Mouse (Mus musculus): Measurements from ENCODE around the gene Sec16a. TPM values are rescaled to one million over a fixed set of nuclear protein-coding genes. Genes with fewer than 3 reads are reported as not detected.

Sec16a gene
- polyA plus RNA-seq, 1 experiment from 2014 or later: 37.1 TPM

- Histone ChIP-seq H3K27ac (peak overlapping the region; percentile 92), H3K4me3 (peak overlapping the region; percentile 93), H3K9me3 (replicated peaks) (no peaks in the 10 kb centered on the region), H3K4me1 (peaks cover 28% of the 10 kb centered on the region), H3K36me3 (peaks cover 27% of the 10 kb centered on the region), H3K27me3 (ENCODE audit: low read depth, poor library complexity, severe bottlenecking) (no peaks in the 10 kb centered on the region)
- DNase-seq (ENCODE audit: low spot score): no peak
- 6% methylated on average over 15 of the region's 15 CpGs for WGBS
Measured at GRCm38 (mm10) chr2:26444368-26444767, 648 bp downstream of the Sec16a start.

DNA sequence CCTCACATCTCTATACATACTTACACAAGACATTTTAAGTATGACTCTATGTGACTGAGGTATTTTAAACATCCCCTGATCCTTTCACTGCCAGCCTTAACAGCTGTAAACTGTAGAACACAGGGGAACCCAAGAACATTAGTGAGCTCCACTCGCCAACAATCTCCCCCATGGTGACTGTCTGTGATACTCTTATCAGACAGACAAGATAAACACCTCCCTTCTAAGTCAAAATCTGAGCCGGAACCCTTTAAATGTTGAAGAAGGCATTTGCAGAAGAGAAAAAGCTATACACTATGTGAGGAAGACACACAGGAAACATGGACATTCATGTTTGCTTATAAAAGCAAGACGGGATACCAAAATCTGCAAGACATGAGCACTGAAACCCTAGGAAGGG lies 1.1 kb downstream of the Sec16a start:
- Histone ChIP-seq H3K4me3 (peak overlapping the region; percentile 93), H3K36me3 (peaks cover 32% of the 10 kb centered on the region), H3K27ac (peak overlapping the region; percentile 92; the same call in 1 of the 2 replicates), H3K9me3 (replicated peaks) (no peaks in the 10 kb centered on the region), H3K27me3 (ENCODE audit: low read depth, poor library complexity, severe bottlenecking) (no peaks in the 10 kb centered on the region), H3K4me1 (peaks cover 28% of the 10 kb centered on the region)
- DNase-seq (ENCODE audit: low spot score): no peak
- WGBS: 64% methylated on average over 3 of the region's 3 CpGs

DNA sequence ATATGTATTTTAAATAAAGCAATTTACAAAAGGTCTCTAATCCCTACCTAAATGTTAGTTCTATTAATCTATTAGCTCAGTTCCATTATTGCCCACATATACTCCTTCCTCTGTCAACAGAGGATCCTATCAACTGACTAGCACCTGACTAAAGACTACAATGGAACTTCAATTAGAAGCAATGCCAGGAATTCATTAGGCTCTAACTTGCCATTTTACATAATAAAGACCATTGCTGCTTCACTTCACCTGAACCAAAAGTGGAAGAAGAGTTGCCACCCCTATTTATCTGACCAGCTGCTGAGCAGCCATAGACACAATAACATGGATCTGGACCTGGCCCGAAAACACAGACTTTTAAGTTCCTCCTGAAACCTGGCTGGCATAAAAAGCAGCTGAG lies 2.2 kb downstream of the Sec16a start:
- Histone ChIP-seq H3K9me3 (replicated peaks) (no peaks in the 10 kb centered on the region), H3K36me3 (peaks cover 42% of the 10 kb centered on the region), H3K27me3 (ENCODE audit: low read depth, poor library complexity, severe bottlenecking) (no peaks in the 10 kb centered on the region), H3K27ac (no peak overlapping the region), H3K4me3 (no peak overlapping the region), H3K4me1 (peaks cover 28% of the 10 kb centered on the region)
- 92% methylated on average over 1 of the region's 1 CpGs for WGBS
- DNase-seq (ENCODE audit: low spot score): no peak

GRCm38 (mm10) chr2:26441688-26442087 lies 3.3 kb downstream of the Sec16a start:
- H3K9me3 ChIP-seq (replicated peaks): no peaks in the 10 kb centered on the region
- DNase-seq (ENCODE audit: low spot score): no peak
- peaks cover 54% of the 10 kb centered on the region for H3K36me3 ChIP-seq
- no peak overlapping the region for H3K4me3 ChIP-seq
- no peak overlapping the region for H3K27ac ChIP-seq
- no peaks in the 10 kb centered on the region for H3K27me3 ChIP-seq (ENCODE audit: low read depth, poor library complexity, severe bottlenecking)
- WGBS: 86% methylated on average over 5 of the region's 5 CpGs
- H3K4me1 ChIP-seq: peaks cover 23% of the 10 kb centered on the region

- Histone ChIP-seq H3K4me1 (peaks cover 19% of the 10 kb centered on the region), H3K36me3 (peaks cover 55% of the 10 kb centered on the region), H3K27me3 (ENCODE audit: low read depth, poor library complexity, severe bottlenecking) (no peaks in the 10 kb centered on the region), H3K4me3 (no peak overlapping the region), H3K9me3 (replicated peaks) (no peaks in the 10 kb centered on the region), H3K27ac (no peak overlapping the region)
- WGBS: 95% methylated on average over 4 of the region's 4 CpGs
- no peak for DNase-seq (ENCODE audit: low spot score)
Measured at GRCm38 (mm10) chr2:26441261-26441660, 3.8 kb downstream of the Sec16a start.

GRCm38 (mm10) chr2:26439671-26440070 lies 5.3 kb downstream of the Sec16a start:
- Histone ChIP-seq H3K4me3 (no peak overlapping the region), H3K36me3 (peaks cover 71% of the 10 kb centered on the region), H3K27me3 (ENCODE audit: low read depth, poor library complexity, severe bottlenecking) (no peaks in the 10 kb centered on the region), H3K27ac (no peak overlapping the region), H3K4me1 (peaks cover 14% of the 10 kb centered on the region), H3K9me3 (replicated peaks) (no peaks in the 10 kb centered on the region)
- no peak for DNase-seq (ENCODE audit: low spot score)
- WGBS: 95% methylated on average over 6 of the region's 6 CpGs

DNA sequence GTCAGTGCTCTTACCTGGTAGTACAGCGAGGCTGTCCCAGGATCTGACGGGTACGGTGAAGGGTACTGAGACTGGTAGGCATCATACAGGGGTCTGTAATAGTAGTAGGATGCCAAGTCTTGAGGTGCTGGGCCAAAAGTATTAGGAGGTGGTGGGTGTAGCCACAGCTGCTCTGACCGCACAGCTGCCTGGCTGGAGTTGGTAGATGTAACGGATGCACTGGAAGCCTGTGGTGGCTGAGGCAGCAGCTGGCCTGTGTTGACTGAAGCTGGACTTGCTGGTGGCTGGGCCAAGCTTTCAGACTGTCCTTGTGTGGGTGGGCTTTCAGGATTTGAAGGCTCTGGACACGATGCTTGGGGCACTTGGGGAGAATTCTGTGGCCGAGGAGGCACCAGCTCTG lies 6.6 kb downstream of the Sec16a start:
- Histone ChIP-seq H3K9me3 (replicated peaks) (no peaks in the 10 kb centered on the region), H3K4me3 (no peak overlapping the region), H3K27ac (no peak overlapping the region), H3K4me1 (peaks cover 4% of the 10 kb centered on the region; the same call in 1 of the 2 replicates), H3K36me3 (peaks cover 84% of the 10 kb centered on the region), H3K27me3 (ENCODE audit: low read depth, poor library complexity, severe bottlenecking) (no peaks in the 10 kb centered on the region)
- DNase-seq (ENCODE audit: low spot score): no peak
- WGBS: 91% methylated on average over 7 of the region's 7 CpGs

- Histone ChIP-seq H3K4me1 (no peaks in the 10 kb centered on the region), H3K9me3 (replicated peaks) (no peaks in the 10 kb centered on the region), H3K36me3 (peaks cover 95% of the 10 kb centered on the region), H3K27me3 (ENCODE audit: low read depth, poor library complexity, severe bottlenecking) (no peaks in the 10 kb centered on the region), H3K27ac (no peak overlapping the region), H3K4me3 (no peak overlapping the region)
- DNase-seq (ENCODE audit: low spot score): no peak
- WGBS: 88% methylated on average over 4 of the region's 4 CpGs
Measured at GRCm38 (mm10) chr2:26437221-26437620, 7.8 kb downstream of the Sec16a start.

GRCm38 (mm10) chr2:26434791-26435572 lies 10.0 kb downstream of the Sec16a start:
- no peaks in the 10 kb centered on the region for H3K4me1 ChIP-seq
- DNase-seq (ENCODE audit: low spot score): no peak
- H3K4me3 ChIP-seq: no peak overlapping the region
- no peaks in the 10 kb centered on the region for H3K9me3 ChIP-seq (replicated peaks)
- 93% methylated on average over 7 of the region's 7 CpGs for WGBS
- no peak overlapping the region for H3K27ac ChIP-seq
- H3K36me3 ChIP-seq: peaks cover 97% of the 10 kb centered on the region
- no peaks in the 10 kb centered on the region for H3K27me3 ChIP-seq (ENCODE audit: low read depth, poor library complexity, severe bottlenecking)

GRCm38 (mm10) chr2:26429851-26430250 lies 15.2 kb downstream of the Sec16a start:
- H3K9me3 ChIP-seq (replicated peaks): no peaks in the 10 kb centered on the region
- H3K36me3 ChIP-seq: peaks cover 100% of the 10 kb centered on the region
- H3K27me3 ChIP-seq (ENCODE audit: low read depth, poor library complexity, severe bottlenecking): no peaks in the 10 kb centered on the region
- no peak for DNase-seq (ENCODE audit: low spot score)
- H3K27ac ChIP-seq: no peak overlapping the region
- WGBS: 94% methylated on average over 5 of the region's 5 CpGs
- no peaks in the 10 kb centered on the region for H3K4me1 ChIP-seq
- no peak overlapping the region for H3K4me3 ChIP-seq

DNA sequence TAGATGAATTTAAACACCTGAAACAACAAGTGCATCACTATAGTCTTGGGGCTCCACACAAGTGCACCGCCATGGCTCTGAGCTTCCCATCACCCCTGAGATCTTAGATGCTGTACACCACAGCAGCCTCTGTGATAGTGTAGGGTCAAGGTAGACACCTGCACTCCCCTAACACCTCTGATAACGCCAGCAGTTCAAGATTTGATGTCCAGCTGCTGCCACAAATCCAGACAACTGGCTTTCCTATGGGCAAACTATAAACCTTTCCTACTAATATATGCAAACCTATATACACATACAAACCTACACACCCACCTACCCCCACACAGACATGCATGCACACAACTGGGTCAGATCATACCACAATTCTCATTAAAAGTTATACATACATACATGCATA lies 20.5 kb downstream of the Sec16a start:
- WGBS: 91% methylated on average over 2 of the region's 2 CpGs
- Histone ChIP-seq H3K4me1 (no peaks in the 10 kb centered on the region), H3K4me3 (no peak overlapping the region), H3K27me3 (ENCODE audit: low read depth, poor library complexity, severe bottlenecking) (no peaks in the 10 kb centered on the region), H3K36me3 (peaks cover 100% of the 10 kb centered on the region), H3K27ac (no peak overlapping the region), H3K9me3 (replicated peaks) (no peaks in the 10 kb centered on the region)
- DNase-seq (ENCODE audit: low spot score): no peak

GRCm38 (mm10) chr2:26423086-26423485 lies 21.9 kb downstream of the Sec16a start:
- H3K4me3 ChIP-seq: no peak overlapping the region
- H3K27me3 ChIP-seq (ENCODE audit: low read depth, poor library complexity, severe bottlenecking): no peaks in the 10 kb centered on the region
- H3K9me3 ChIP-seq (replicated peaks): no peaks in the 10 kb centered on the region
- no peak for DNase-seq (ENCODE audit: low spot score)
- no peak overlapping the region for H3K27ac ChIP-seq
- H3K4me1 ChIP-seq: no peaks in the 10 kb centered on the region
- peaks cover 100% of the 10 kb centered on the region for H3K36me3 ChIP-seq
- WGBS: 100% methylated on average over 1 of the region's 1 CpGs

DNA sequence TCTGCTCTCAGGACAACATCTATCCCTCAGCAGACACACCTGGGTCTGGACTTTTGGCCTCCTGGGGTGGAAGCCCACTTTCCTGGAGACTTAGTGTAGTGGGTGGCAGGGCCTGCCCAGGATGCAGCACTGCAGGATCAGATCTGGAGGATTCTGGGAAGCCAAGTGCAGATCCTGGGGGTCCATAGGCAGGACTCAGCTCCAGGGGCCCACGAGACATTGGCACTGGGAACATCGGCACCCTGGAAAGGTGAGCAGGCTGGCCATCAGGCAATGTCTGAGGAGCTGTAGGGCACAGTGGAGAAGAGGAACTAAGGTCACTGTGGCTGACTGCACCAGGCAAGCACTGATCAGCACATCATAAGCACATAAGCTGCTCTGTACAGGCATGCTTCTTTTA lies 23.0 kb downstream of the Sec16a start:
- WGBS: 93% methylated on average over 2 of the region's 2 CpGs
- DNase-seq (ENCODE audit: low spot score): no peak
- no peak overlapping the region for H3K4me3 ChIP-seq
- H3K9me3 ChIP-seq (replicated peaks): no peaks in the 10 kb centered on the region
- peaks cover 100% of the 10 kb centered on the region for H3K36me3 ChIP-seq
- no peaks in the 10 kb centered on the region for H3K27me3 ChIP-seq (ENCODE audit: low read depth, poor library complexity, severe bottlenecking)
- H3K27ac ChIP-seq: no peak overlapping the region
- H3K4me1 ChIP-seq: no peaks in the 10 kb centered on the region

DNA sequence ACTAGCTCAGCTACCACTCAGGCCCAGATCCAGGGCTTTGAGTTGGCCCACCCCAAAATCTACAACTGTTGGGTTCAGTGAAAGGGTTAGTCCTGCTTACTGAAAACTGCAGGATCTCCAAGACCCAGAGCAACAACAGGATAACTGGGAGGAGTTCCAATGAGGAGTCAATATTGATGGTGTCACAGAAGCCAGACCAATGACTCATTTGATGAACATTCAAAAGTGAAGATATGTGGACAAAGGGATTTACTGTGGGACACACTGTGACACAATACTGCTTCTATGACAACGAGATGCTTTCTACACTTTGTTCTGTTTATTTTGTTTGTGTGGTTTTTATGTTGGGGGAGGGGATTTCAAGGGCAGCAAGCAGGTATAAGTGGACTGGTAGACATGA lies 26.9 kb downstream of the Sec16a start:
- no peak overlapping the region for H3K4me3 ChIP-seq
- H3K27me3 ChIP-seq (ENCODE audit: low read depth, poor library complexity, severe bottlenecking): no peaks in the 10 kb centered on the region
- peaks cover 100% of the 10 kb centered on the region for H3K36me3 ChIP-seq
- no peaks in the 10 kb centered on the region for H3K4me1 ChIP-seq
- no peak overlapping the region for H3K27ac ChIP-seq
- WGBS: 69% methylated on average over 1 of the region's 1 CpGs
- no peaks in the 10 kb centered on the region for H3K9me3 ChIP-seq (replicated peaks)
- DNase-seq (ENCODE audit: low spot score): no peak

Measured in limb, embryonic 10.5 days (tissue).